Mouse (Mus musculus) testis, adult 2 months (tissue): ENCODE data around the gene Cplx3.

Experiments
- CTCF ChIP-seq: fragments of 200-500 bp; IDR thresholded peaks from 2 replicates; pipeline ENCODE4 v1.5.1; 2012; ENCODE audit warnings: low read depth, mild to moderate bottlenecking, inconsistent platforms, low read length, moderate library complexity; ENCODE audit not compliant: control insufficient read depth, insufficient read depth, insufficient replicate concordance
- POLR2A ChIP-seq: fragments of 200-500 bp; IDR thresholded peaks from 2 replicates; pipeline ENCODE4 v1.6.1; 2012; ENCODE audit warnings: low read depth, mild to moderate bottlenecking, inconsistent platforms, low read length, moderate library complexity; ENCODE audit not compliant: control insufficient read depth

DNA sequence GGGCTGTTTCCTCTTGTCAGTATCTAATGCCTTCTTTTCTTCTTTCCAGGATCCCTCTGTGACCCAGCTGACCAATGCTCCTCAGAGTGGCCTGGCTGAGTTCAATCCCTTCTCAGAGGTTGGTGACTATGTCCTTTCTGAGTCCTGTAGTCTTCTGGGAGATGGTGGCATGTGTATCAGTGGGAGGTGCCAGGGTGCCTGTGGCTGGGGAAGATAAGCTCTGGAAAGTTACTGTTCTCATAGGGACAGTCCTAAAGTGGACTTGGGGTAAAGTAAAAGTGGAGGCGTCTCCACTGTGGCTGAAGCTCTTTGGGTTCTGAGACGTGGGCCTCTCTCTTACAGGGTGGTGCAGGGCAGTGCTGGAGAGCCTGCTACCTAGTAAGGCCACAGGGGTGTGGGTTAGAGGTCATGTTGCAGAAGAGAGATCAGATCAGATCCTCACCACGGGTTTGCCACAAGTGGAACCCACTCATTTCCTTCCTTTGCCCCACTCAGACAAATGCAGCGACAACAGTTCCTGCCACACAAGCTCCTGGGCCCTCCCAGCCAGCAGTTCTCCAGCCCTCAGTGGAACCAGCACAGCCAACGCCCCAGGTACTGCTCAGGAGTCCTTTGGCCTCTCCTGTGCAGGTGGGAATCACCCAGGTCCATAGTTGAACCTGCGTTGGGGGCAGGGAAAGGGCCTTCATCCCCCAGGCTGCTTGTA, 28.8 kb downstream of the Cplx3 start:
- no peak for TF ChIP-seq POLR2A
- TF ChIP-seq CTCF: no peak
